Mouse (Mus musculus) macrophage (primary cell): ENCODE data around the gene Ndufa4. TPM values are rescaled to one million over a fixed set of nuclear protein-coding genes. Genes with fewer than 3 reads are reported as not detected.

ENCODE experiments used
- polyA plus RNA-seq: library from polyadenylated mRNA; stranded (reverse); fragments of 250-400 nt; gene quantifications from 3 replicates; pipeline ENCODE4 v1.2.4, GENCODE M21; 2018; ENCODE audit warnings: inconsistent platforms

Ndufa4 gene
- polyA plus RNA-seq, 1 experiment from 2014 or later = 154 TPM

Other genes starting within 250 kb of the Ndufa4 start
- gene Phf14, start 312 bp upstream of the Ndufa4 start, polyA plus RNA-seq = 19.0 to 29.8 TPM (median 22.2 TPM) in 3 replicates